Mouse (Mus musculus) Muller cell, postnatal 12 days (primary cell): ENCODE results near the gene Gm10645.

ENCODE experiments used
- DNase-seq: peaks from one replicate; pipeline ENCODE4 v3.0.0-alpha.2; 2015; ENCODE audit errors: inconsistent ontology term

The Gm10645 gene

DNA sequence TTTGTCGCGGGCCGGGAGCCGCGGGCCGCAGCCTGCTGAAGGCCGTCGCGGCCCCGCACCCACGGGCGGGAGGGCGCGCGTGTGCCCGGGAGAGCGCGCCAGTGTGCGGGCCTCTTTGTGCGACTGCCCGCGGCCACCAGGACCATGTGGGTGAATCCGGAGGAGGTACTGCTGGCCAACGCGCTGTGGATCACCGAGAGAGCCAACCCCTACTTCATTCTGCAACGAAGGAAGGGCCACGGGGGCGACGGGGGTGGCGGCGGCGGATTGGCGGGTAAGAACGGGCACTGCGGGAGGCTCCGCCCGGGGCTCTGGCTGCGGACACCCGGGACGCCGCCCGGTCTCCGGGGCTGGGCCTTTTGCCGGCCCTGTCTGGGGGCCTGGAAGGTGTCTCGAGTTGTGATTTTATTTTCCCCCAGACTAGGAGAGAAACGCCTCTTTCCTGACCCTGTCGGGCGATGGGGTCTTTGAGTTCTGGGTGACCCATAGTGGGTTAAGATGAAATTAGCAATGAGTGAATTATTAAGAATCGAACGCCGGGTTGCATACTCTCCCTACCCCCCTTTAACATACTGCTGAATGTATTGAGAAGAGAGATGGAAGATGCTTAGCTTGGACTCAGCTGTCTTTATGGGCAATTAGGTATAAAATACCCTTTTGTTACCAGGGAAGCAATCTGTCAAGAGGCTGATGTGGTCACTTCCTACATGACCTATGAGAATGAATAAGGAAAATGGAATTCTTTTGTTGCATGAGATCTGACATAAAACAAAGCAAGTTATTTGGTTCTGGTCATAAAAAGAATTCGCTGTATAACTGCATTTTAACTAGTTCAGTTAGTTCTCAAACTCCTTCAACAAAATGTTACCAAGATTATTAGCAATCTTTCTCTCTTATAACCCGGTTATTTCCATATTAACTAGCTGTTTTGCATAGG lies at the start of gene Gm10645:
Gene Gm10645, minus strand, starts transcription at position 240 of the 937 bp plus-strand sequence.
- peak; percentile 80 for DNase-seq

DNA sequence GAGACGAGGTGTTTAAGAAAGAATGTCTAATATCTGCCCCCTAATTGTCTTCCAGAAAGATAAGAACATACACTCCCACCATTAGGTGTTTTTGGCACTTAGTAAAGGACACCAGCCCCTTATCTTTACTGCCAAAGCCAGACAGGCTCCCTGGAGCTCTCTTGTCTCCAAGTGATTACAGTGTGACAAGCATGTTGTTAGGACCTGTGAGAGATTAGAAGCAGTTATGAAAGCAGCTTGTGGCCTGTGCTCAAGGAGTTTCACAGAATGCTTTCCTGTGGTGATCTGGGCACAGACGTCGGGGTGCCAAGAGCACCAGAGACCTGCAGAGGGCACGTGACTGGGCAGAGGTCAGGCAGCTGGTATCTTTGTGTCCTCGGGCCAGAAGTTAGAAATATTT lies 49.1 kb upstream of the Gm10645 start:
- no peak for DNase-seq

DNA sequence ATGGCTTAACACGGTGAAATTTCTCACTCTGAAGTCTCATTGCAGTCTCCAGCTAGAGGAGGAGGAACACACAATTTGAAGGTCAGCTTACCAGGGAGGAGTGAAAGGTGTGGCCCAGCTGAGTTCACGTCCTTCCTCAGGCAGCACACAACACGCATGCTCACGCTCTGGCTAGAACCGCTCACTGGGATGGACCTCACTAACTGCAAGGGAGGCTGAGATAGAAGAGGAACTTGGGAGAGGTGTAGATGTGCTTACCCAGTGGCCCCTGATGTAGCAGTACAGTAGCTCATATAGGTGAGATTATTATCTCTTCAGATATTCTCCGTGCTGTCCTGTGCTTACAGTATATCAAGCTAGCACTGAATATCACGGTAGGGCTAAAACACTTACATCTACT lies 44.7 kb upstream of the Gm10645 start:
- DNase-seq, result no peak

DNA sequence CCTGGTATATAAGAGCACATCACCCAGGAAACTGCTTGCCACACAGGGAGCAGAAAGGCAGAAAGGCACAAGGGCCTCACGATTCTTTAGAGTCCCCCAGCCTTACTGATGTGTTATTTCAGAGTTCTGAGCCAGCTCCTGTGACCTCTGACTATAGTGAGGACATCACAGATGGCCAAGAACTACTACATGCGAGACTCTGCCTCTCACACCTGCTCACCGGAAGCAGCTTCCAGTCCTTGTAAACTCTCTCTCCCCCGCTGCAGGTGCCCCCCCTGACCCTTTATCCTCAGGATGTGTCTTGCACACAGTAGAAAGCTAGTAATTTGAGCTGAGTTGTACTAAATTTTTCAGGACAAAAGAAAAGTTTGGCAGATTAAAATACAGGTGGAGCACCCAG lies 43.6 kb upstream of the Gm10645 start:
- DNase-seq, result no peak

DNA sequence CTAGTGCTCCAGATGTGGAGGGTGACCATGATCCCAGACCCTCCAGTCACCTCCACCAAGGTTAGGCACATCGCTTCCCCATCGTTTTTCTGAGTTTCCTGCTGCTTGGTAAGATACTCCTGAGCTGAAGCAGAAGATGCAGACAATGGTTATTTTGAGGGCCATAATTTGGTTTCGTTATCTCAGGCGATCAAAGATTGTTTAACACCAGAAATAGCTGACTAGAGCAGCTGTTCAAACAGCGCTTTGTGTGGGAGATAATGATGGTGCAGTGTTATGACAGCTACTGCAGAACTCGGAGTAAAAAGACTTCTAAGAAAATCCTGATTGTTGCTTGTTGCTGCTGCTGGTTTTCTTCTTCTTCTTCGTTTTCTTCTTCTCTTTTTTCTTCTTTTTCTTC lies 39.9 kb upstream of the Gm10645 start:
- DNase-seq, result no peak

DNA sequence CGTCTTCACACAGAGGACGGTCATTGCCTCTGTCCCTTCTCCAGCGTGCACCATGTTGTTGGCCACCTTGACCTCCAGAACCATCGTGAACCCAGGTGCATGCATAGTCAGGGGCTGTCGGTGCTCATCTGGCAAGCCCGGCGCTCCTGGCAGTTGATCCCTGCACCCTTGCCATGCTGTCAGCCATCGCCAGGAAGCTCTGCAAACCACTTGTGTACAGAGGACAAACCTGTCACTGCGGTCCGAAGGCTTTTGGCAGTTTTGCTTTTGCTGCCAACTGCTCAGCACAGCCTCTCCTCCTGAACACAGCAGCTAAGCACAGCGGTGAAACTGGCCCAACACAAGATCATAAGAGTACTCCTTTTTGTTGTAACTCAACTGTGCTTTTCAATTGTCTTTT lies 37.0 kb upstream of the Gm10645 start:
- DNase-seq, result no peak

DNA sequence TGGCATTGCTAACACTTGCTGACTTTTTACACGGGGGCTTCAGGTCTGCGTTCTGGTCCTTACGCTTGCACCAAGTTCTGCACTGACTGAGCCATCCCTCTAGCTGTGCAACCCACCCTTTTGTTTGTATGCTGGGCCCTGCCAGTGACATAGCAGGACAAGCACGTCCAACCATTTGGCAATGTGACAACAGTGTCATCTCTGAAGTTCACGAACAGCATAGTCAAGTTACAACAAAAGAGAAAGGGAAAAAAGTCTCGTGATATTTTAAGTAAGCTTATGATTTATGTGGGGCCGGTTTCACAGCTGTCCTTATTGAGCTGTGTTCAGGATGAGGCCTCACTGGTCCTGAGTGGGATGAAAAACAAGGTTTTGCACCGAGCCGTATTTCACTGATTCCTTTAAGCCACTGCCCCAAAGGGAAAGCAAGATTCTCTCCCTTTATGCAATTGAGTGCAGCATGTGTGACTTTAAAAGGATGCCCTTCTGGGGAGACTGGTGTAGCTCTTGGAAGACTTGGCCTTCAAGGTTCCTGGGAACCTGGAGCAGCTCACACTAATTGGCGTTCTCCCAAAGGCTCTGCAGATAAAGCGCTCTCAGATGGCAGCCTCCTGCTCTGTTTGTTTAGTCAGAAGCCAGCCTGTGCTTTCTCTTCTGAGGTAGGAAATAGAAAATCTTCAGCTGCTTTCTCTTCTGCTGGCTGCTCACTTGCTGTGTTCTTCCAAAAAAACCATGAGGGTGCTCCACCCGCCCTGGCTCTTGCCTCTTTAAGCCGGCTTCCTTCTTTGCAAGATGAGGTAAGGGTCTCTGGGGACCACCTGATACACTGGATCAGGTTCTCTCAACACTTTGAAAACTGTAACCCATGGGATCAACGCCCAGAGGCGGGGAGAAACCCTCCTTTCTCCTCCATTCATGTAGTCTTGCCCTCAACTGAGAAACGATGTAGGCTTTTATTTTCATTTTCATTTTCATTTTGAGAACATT lies 34.5 kb upstream of the Gm10645 start:
- peak; percentile 66 for DNase-seq

DNA sequence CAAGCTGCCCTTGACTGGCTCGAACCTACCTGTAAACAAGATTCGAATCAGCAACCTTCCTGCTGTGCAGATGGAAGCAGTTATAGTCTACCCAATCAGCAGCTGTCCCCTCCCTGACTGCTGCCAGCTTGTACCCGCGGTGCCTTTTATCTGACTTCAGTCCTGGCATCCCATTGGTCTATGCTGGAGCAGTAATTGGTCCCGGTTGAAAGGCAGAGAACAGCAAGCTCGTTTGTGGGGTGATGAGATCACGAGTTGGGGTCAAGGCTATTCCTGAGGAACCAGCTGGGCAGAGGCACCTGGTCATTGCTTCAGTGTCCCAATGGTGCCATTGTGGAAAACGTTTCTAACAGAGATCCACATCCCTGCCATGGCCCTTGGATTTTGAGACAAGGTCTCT lies 33.7 kb upstream of the Gm10645 start:
- peak; percentile 58 for DNase-seq

DNA sequence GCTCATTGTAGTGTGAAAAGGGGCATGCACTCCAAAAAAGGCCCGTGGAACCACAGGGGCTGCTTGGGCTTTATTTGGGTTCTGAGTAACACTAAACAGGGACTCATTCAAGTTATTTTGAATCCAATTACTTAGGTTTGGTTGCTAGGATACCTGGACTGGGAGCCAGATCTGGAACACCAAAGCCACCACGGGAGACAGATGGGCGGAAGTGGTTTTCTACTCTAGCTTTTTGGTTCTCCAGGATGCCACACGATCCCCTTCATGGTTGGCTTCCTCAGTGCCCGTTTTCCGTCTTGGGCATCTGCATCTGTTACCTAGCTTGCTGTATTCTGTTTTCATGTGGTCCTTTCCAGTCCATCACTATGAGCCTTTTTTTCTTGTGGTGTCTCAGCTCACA lies 30.1 kb upstream of the Gm10645 start:
- peak; percentile 62 for DNase-seq

DNA sequence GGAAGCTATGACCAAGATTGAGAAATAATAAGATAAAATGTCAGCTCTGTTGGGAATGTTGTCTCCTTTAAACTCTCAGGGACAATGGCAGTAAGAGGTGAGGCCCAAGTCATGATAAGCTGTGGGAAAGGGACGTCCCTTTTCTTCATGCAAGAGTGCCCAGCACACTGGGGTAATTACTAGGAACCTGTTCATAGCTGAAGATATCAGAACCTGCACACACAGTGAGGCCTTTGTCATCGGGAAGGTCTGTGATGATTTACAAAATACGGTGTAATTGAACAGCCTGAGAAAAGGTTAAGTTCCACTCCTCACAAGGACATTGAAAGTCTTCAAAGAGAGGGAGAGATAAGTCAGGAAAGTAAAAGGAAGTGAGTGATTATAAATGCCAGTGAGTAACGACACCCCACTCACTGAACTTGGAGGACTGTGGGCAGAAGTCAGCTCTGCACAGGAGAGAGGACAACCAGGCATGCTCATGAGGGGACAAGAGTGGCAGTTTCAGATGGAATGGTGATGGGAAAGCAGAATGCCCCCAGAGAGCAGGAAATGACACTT lies 23.6 kb upstream of the Gm10645 start:
- no peak for DNase-seq

DNA sequence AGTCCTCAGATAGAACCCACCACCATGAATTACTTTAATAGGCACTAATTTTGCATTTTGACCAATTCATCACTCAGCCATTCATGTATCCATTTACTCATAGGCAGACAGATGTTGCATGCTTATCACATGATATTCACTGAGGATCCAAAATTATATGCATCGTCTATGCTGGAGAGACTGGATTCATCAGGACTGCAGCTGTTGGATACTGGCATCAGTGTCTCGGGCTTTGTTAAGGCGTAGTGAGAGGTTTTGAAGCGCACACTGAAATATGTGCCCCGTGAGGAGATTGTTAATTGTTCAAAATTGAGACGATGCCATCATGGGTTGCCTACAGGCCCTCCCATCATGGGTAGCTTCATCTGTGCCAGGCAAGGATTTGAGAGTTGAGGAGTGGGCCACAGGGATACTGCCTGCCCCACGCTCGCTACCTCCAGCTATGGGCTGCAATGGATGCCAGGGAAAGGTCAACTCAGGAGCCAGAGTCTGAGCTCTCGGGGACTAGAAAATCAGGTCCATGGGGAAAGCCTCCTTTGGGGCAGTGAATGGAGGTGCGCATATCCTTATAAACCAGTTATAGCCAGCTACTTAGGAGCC lies 21.5 kb upstream of the Gm10645 start:
- no peak for DNase-seq

DNA sequence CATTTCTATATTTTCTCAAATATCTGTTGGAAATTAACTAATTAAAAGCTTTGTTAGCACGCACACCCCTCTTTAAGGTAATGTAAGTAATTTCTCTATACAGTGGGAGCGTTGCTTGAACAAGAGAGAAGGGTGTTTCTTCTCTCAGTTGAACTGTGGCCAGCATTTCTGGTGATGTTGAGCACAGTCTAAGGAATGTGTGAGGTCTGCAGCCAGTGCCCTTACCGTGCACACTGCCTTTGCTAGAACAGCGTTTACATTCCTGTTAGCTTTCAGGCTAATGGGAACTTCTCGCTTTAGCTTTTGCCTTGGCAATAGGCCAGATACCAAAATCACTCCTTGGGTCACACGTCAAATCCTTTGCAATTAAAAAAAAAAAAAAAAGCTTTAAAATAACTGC lies 20.4 kb upstream of the Gm10645 start:
- DNase-seq, result no peak

DNA sequence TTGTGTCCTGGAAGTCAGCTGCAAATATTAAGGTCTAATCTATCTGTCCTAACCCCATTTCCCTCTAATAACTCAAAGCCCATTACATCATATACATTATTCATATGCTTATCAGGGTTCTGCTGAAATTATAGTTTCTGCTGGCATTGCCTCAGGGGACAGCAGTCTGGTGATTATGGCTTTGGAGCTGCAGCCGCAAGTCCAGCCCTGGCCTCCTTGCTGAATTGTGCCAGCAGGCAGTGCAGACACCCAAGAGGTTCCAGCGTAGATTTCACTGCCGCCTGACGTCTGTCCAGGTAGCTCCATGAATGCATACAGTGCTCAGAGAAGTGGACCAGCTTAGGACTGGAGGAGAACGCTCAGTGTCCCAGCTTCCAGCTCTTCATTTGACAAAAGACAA lies 16.8 kb upstream of the Gm10645 start:
- no peak for DNase-seq

DNA sequence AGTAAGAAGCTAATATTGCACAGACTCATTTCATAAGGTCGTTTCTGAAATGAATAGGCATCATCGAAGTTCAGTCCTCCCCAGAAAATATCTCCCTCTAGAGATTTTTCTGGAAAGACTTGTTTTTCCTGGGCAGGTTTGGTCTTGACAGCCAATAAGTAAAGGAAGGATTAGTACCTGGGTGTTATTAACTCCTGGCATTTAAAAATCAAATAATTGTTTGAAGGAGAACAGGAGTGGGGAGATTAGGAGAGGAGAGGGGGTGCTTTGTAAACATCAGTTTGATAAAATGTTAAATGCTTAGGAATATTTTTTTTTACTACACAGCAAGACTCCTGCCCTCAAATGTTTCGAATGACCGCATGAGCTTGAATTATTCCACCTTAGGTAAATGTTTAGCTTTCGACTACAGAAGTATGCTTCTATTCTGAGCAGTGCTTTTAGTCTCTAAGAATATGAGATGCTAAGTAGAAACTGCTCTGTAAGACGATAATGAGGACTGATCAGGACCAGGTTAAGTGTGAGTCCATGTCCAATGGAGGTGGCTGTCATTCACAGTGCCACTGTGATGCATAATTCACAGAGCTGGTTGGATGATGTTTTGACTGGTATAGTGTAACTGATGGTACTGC lies 16.0 kb upstream of the Gm10645 start:
- no peak for DNase-seq

DNA sequence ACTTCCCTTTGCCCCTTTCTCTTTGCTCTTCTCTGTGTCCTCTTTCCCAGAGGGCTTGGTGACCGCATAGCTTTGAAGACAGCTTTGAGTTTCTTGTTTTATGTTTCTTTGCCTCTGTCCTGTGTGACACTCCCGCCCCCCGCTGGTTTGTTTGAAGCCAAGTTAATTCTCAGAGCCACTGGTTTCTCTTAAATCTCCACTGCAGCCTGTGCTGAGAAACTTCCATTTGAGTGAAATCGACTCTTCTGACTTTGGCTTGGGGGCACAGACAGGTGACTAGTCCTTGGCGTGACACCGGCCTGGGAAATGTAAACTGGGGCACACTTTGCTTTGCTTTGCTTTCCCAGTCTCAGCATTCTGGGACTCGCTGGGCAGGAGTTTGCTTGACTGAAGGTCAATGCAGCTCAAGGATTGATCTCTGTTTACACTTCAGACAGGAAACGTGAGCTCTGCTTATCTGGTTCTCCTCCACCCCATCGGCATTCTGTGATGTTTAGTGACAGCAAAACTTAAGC lies 12.3 kb upstream of the Gm10645 start:
- DNase-seq, result peak; percentile 65

DNA sequence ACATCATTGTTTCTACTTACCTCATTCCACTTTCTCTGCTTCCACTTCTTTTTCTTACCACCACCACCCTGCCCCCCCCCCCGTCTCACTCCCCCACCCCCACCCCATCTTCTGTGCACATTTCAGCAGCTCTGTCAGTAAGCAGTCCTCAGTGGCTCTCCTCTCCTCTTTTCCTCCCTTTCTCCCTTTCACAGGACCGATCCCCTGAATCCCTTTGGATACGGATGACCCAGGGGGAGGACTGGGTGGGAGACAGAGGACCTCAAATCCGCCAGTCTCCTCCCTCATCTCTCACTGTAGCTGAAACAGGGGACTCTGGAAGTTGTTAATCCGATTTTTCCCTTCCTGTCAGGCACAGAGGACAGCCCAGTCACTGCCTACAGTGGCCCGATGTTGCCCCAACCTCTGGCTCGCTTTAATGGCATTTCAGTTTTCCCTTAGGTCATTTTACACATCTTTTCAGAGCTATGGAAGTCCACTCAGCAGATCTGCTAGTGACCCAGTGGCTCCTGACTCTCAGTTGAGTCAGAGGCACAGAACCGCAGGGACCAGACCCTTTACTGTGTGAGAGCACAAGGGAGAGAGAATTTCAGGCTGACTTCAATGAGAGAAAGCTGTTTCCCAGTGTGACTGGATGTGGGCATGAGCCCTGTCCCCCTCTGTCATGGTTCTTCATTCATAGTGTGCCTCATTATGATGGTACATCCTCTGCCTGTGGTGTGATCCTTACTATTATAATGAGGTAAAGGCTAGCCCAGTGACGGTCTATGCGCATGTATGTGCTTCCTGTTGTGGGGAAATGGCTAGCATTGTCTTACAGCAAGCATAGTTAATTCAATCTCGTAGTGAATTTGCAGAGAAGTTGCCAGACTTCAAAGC lies 11.6 kb upstream of the Gm10645 start:
- peak; percentile 73 for DNase-seq

DNA sequence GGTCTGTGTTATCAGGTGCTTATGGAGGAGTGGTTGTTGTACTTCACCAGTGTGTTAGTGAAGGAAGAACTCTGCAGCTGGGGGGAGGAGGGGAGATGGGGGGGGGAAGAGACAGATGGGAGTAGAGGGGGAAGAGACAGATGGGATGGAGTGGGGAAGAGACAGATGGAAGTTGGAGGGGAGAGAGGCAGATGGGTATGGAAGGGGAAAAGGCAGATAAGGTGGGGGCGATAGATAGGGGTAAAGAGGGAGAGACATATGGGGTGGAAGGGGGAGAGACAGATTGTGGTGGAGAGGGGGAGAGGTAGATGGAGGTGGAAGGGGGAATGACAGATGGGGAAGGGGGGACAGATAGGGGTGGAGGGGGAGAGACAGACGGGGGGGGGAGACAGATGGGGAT lies 10.8 kb upstream of the Gm10645 start:
- no peak for DNase-seq

DNA sequence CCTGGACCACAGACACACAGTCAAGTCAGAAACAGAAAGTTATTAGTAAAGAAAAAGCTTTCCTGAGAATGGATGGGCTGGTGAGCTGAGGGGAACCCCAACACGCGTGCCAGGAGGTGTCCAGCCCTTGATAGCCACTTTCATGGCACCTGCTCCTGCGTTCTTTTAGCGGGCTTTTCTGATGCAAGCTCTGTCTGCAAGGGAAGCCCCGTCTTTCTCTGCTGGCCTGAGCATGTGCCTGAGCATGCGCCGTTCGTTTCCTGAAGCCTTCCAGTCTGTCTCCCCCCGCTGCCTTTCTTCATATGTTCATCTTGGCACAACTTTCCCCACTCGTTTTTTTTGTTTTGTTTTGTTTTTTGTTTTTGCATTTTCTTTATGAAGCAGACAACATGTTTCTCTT lies 9.7 kb upstream of the Gm10645 start:
- DNase-seq, result no peak

DNA sequence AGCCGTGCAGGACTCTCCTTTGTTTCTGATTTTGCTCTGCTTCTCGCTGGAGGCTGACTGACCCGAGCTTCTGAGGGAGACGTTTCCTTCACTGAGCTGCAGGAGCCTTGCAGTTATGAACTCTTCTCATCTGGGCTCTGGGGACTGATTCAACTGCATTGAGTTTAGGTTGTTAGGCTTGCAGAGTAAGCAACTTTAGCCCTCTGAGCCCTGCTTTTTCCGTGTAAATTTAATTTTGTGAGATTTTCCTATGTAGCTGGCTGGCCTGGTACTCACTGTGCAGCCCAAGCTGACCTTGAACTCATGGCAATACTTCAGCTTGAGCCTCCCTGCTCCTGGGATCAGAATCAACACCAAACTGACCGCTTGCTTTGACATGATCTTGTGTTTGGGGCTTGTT lies 4.9 kb upstream of the Gm10645 start:
- no peak for DNase-seq

DNA sequence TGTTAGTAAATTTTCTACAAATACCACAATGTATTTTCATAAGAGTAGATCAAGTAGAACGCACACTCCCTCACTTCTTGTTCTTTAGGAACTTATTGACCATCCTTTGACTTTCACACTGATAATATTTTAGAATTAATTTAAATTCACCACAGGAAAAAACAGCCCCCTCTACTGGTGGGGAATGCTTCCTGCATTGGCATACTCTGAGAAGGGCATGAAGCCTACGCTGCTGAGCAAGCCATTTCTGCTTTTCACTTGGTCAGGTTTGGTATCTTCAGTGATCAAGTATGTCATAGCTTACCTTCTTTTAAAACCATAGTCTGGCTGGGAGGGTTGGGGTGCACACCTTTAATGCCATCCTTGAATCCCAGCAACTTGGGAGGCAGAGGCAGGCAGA lies 3.7 kb upstream of the Gm10645 start:
- no peak for DNase-seq
